43 mouse cellular contexts compared by ENCODE assay signal in genomic region chr19:38190606-38191005, GRCm38 (mm10). TPM values are rescaled to one million over a fixed set of nuclear protein-coding genes. Genes with fewer than 3 reads are reported as not detected.
"Had no signal": no experiment of that assay in that cellular context is flagged by ENCODE, and none has a peak within 500 bp of the region (broad histone marks: within the 10 kb centered on the region; RNA-seq: fewer than 3 reads in every experiment).

No protein-coding gene starts in this region.

- H3K9me3 ChIP-seq: heart, embryonic 10.5 days; heart, embryonic 13.5 days; heart, embryonic 15.5 days; hindbrain, embryonic 10.5 days; hindbrain, embryonic 12.5 days; hindbrain, embryonic 13.5 days; hindbrain, embryonic 15.5 days; intestine, embryonic 15.5 days; kidney, embryonic 15.5 days had no signal

- H3K36me3 ChIP-seq: heart, embryonic 15.5 days had no signal

- H3K27ac ChIP-seq: heart, adult 2 months; heart, embryonic 10.5 days; heart, embryonic 13.5 days; heart, embryonic 15.5 days; hindbrain, embryonic 10.5 days; hindbrain, embryonic 12.5 days; hindbrain, embryonic 13.5 days; hindbrain, embryonic 14.5 days; hindbrain, embryonic 15.5 days; hindbrain, postnatal 0 days; intestine, embryonic 15.5 days; kidney, embryonic 15.5 days; kidney, postnatal 0 days; layer of hippocampus, adult 2 months had no signal

- H3K4me1 ChIP-seq: heart, embryonic 10.5 days; heart, embryonic 12.5 days; heart, embryonic 13.5 days; heart, embryonic 15.5 days; hindbrain, embryonic 10.5 days; hindbrain, embryonic 12.5 days; hindbrain, embryonic 13.5 days; hindbrain, embryonic 15.5 days; intestine, embryonic 15.5 days; kidney, embryonic 15.5 days had no signal

- H3K9ac ChIP-seq: heart, embryonic 12.5 days; heart, embryonic 13.5 days; heart, embryonic 15.5 days; hindbrain, embryonic 12.5 days; hindbrain, embryonic 13.5 days; hindbrain, embryonic 14.5 days; hindbrain, embryonic 15.5 days; intestine, embryonic 15.5 days; kidney, embryonic 15.5 days had no signal

- H3K4me2 ChIP-seq: heart, embryonic 11.5 days; heart, embryonic 12.5 days; heart, embryonic 13.5 days; heart, embryonic 15.5 days; hindbrain, embryonic 12.5 days; hindbrain, embryonic 13.5 days; hindbrain, embryonic 14.5 days; hindbrain, embryonic 15.5 days; intestine, embryonic 15.5 days; kidney, embryonic 15.5 days had no signal

- DNase-seq: heart, adult 18-20 months; heart, adult 2 months; heart, postnatal 10 days; heart, postnatal 14 days; heart, postnatal 36 days; heart, postnatal 4 days; kidney, adult 11 months; kidney, adult 18-20 months; kidney, adult 2 months; kidney, adult 8-10 months; kidney, adult 9 months; kidney, postnatal 10 days; kidney, postnatal 14 days; kidney, postnatal 25 days; kidney, postnatal 36 days; kidney, postnatal 4 days; layer of hippocampus, adult 9-11 months had no signal

- H3K27me3 ChIP-seq: heart, embryonic 12.5 days; heart, embryonic 13.5 days; heart, embryonic 15.5 days; hindbrain, embryonic 12.5 days; hindbrain, embryonic 13.5 days; hindbrain, embryonic 15.5 days; intestine, embryonic 15.5 days; kidney, embryonic 15.5 days had no signal

- ATAC-seq: hindbrain, embryonic 16.5 days; hindbrain, postnatal 0 days; inflammation-experienced regulatory T-cells, adult 6 months had no signal

- H3K4me3 ChIP-seq: heart, adult 2 months; heart, embryonic 10.5 days; heart, embryonic 12.5 days; heart, embryonic 13.5 days; heart, embryonic 15.5 days; hindbrain, embryonic 10.5 days; hindbrain, embryonic 12.5 days; hindbrain, embryonic 13.5 days; hindbrain, embryonic 15.5 days; intestine, embryonic 15.5 days; kidney, embryonic 15.5 days; layer of hippocampus, adult 2 months had no signal

RNA-seq across cellular contexts. Expression of gene Pde6c, which starts 58.0 kb away (rescaled TPM):
- total RNA-seq: heart, adult 18-20 months; heart, adult 2 months; heart, adult 8-10 months; heart, postnatal 10 days; heart, postnatal 14 days; heart, postnatal 25 days; heart, postnatal 36 days; heart, postnatal 4 days; hematopoietic stem cell, adult 5-6 weeks; hindbrain, postnatal 0 days had no signal
- polyA plus RNA-seq: heart, adult 2 months; heart, embryonic 12.5 days; heart, embryonic 13.5 days; heart, embryonic 14.5 days; heart, embryonic 15.5 days; heart, embryonic 16.5 days; heart, postnatal 0 days; hindbrain, embryonic 10.5 days; hindbrain, embryonic 11.5 days; inflammation-experienced regulatory T-cells, adult 6 months; kidney, adult 2 months; kidney, embryonic 14.5 days; large intestine, adult 2 months had no signal
